In genomic region chr6:83442639-83443038, GRCm38 (mm10) we compare ENCODE assay signal across 8 mouse cellular contexts. TPM values are rescaled to one million over a fixed set of nuclear protein-coding genes. Genes with fewer than 3 reads are reported as not detected.
DNase-seq lines count a peak whose midpoint lies in the region; ATAC-seq and TF ChIP-seq lines count a peak whose summit lies in the region.

No protein-coding gene starts in this region.

- WGBS in kidney, adult 2 months: 46% methylated on average over 3 of the region's 3 CpGs
- WGBS in forebrain, embryonic 11.5 days: 43% methylated on average over 3 of the region's 3 CpGs
- 24% methylated on average over 3 of the region's 3 CpGs for WGBS in liver, embryonic 12.5 days (ENCODE audit: insufficient replicate concordance)

- H3K27ac ChIP-seq in kidney, adult 2 months (ENCODE audit: insufficient read depth, low read depth, low read length): peak overlapping the region; percentile 59
- no peak overlapping the region for H3K27ac ChIP-seq in forebrain, embryonic 11.5 days (ENCODE audit: low read depth, low read length)
- H3K27ac ChIP-seq in liver, embryonic 12.5 days: peak overlapping the region; percentile 79

- H3K36me3 ChIP-seq in kidney, adult 2 months (ENCODE audit: control insufficient read depth, insufficient read depth, low read length): no peaks in the 10 kb centered on the region
- no peaks in the 10 kb centered on the region for H3K36me3 ChIP-seq in forebrain, embryonic 11.5 days (ENCODE audit: control insufficient read depth, insufficient read depth, low read length)
- peaks cover 47% of the 10 kb centered on the region for H3K36me3 ChIP-seq in liver, embryonic 12.5 days

- no peaks in the 10 kb centered on the region for H3K27me3 ChIP-seq in kidney, adult 2 months (replicated peaks; ENCODE audit: control insufficient read depth, insufficient read depth, low read length)
- H3K27me3 ChIP-seq in forebrain, embryonic 11.5 days (ENCODE audit: control insufficient read depth, insufficient read depth, low read length): no peaks in the 10 kb centered on the region
- H3K27me3 ChIP-seq in liver, embryonic 12.5 days (replicated peaks): no peaks in the 10 kb centered on the region

- peak; percentile 54 for DNase-seq in kidney, adult 2 months
- DNase-seq in kidney, postnatal 4 days: no peak
- DNase-seq in adrenal gland, adult 2 months: peak; percentile 84
- no peak for DNase-seq in forebrain, embryonic 11.5 days (ENCODE audit: low spot score)
- no peak for DNase-seq in thymus, postnatal 10 days (ENCODE audit: low spot score in 2 of 2)
- no peak for DNase-seq in embryo, embryonic 10 days (ENCODE audit: low spot score)

- peak overlapping the region; percentile 2; the same call in 1 of the 2 replicates for H3K9ac ChIP-seq in forebrain, embryonic 11.5 days (ENCODE audit: low read length)
- peak overlapping the region; percentile 84 for H3K9ac ChIP-seq in liver, embryonic 12.5 days

- TF ChIP-seq POLR2A in kidney, adult 2 months (IDR thresholded peaks at IDR 0.05; ENCODE audit: low read depth, low read length): no peak

- no peak overlapping the region for H3K4me3 ChIP-seq in kidney, adult 2 months (ENCODE audit: insufficient read depth, low read depth, low read length)
- H3K4me3 ChIP-seq in forebrain, embryonic 11.5 days (ENCODE audit: low read depth, low read length): no peak overlapping the region; the same call in 1 of the 2 replicates
- H3K4me3 ChIP-seq in liver, embryonic 12.5 days: peak overlapping the region; percentile 81

- no peak for TF ChIP-seq CTCF in kidney, adult 2 months (conservative IDR thresholded peaks at IDR 0.05; ENCODE audit: insufficient read depth, insufficient read length, low read depth, low read length)

- no peak for ATAC-seq in forebrain, embryonic 11.5 days (replicated peaks; ENCODE audit: low FRiP score)
- ATAC-seq in liver, embryonic 12.5 days: peak; percentile 6; the same call in 1 of the 2 replicates
- ATAC-seq in activated CD4-positive, CD25-positive, alpha-beta regulatory T cell, adult 4 months: no peak

- H3K4me1 ChIP-seq in kidney, adult 2 months (ENCODE audit: control insufficient read depth, insufficient read depth, low read length): peaks cover 57% of the 10 kb centered on the region
- H3K4me1 ChIP-seq in forebrain, embryonic 11.5 days (replicated peaks; ENCODE audit: control insufficient read depth, insufficient read depth, low read length): peaks cover 37% of the 10 kb centered on the region
- peaks cover 97% of the 10 kb centered on the region for H3K4me1 ChIP-seq in liver, embryonic 12.5 days

- no peaks in the 10 kb centered on the region for H3K9me3 ChIP-seq in forebrain, embryonic 11.5 days (ENCODE audit: control insufficient read depth, low read length)
- H3K9me3 ChIP-seq in liver, embryonic 12.5 days (replicated peaks): no peaks in the 10 kb centered on the region

- H3K4me2 ChIP-seq in forebrain, embryonic 11.5 days (ENCODE audit: low read depth, low read length, severe bottlenecking): 0 out of 2 replicates have a peak overlapping the region, but pooled peaks have one; percentile 88
- H3K4me2 ChIP-seq in liver, embryonic 12.5 days: peak overlapping the region; percentile 91

RNA-seq across cellular contexts. Expression of gene Tet3, which starts 16.2 kb away (rescaled TPM):
- polyA plus RNA-seq in kidney, adult 2 months (2012; rRNA removed): 7.1 and 8.0 TPM in 2 replicates
- total RNA-seq in adrenal gland, adult 2 months (2021): 10 to 100 TPM; 22.9 to 26.0 TPM
- polyA plus RNA-seq in adrenal gland, adult 2 months (2012; rRNA removed): 6.8 and 8.7 TPM in 2 replicates
- polyA plus RNA-seq in forebrain, embryonic 11.5 days (2014; fragmentation: Nextera tagmentation; extraction: Ambion mirVana): 49.9 and 56.0 TPM in 2 replicates
- polyA plus RNA-seq in liver, embryonic 12.5 days (2016; fragmentation: Nextera tagmentation; extraction: Ambion mirVana): 12.1 and 14.8 TPM in 2 replicates
- 10 to 100 TPM; 17.2 to 23.9 TPM for polyA plus RNA-seq in activated CD4-positive, CD25-positive, alpha-beta regulatory T cell, adult 4 months (2017; shearing (Covaris generic))

Comparison
In these comparisons a context has a peak if more than half of its experiments do, and no peak if none do; other contexts are left out.
1. DNase-seq: peak in kidney, adult 2 months (single experiment) and adrenal gland, adult 2 months (single experiment); none in kidney, postnatal 4 days (0 of 2), forebrain, embryonic 11.5 days (single experiment), thymus, postnatal 10 days (0 of 2) and embryo, embryonic 10 days (single experiment).